Mouse (Mus musculus) intestine, embryonic 16.5 days (tissue): ENCODE measurements at regions not wholly inside any gene's neighbourhood (a gene's known extent, or its start where the extent isn't known, plus 50 kb on each side); places are given as distances from the start of the nearest gene placed in this dataset.

Experiments
- ATAC-seq: fragments of 200-750 bp; cut with Nextera tagmentation; 2 replicates; pipeline ENCODE4 v1.8.0; 2017; ENCODE audit warnings: moderate TSS enrichment, moderate library complexity
- H3K27ac ChIP-seq: fragments of 300-500 bp; sonication (generic); 2 replicates; pipeline ENCODE4 v1.5.1; 2014; ENCODE audit warnings: mild to moderate bottlenecking, low read length
- H3K27me3 ChIP-seq: fragments of 300-500 bp; sonication (generic); replicated peaks from 2 replicates; pipeline ENCODE4 v1.6.1; 2014; ENCODE audit warnings: low read length, control low read depth, mixed read lengths; ENCODE audit not compliant: control insufficient read depth, insufficient read depth
- H3K36me3 ChIP-seq: fragments of 300-500 bp; sonication (generic); 2 replicates; pipeline ENCODE4 v1.6.1; 2014; ENCODE audit warnings: low read length, control low read depth; ENCODE audit not compliant: control insufficient read depth, insufficient read depth
- H3K4me1 ChIP-seq: fragments of 300-500 bp; sonication (generic); 2 replicates; pipeline ENCODE4 v1.6.1; 2014; ENCODE audit warnings: low read length, control low read depth, mixed read lengths; ENCODE audit not compliant: control insufficient read depth, insufficient read depth
- H3K4me2 ChIP-seq: fragments of 300-500 bp; sonication (generic); 2 replicates; pipeline ENCODE4 v1.6.1; 2014; ENCODE audit warnings: low read depth, low read length, control low read depth
- H3K4me3 ChIP-seq: fragments of 300-500 bp; sonication (generic); 2 replicates; pipeline ENCODE4 v1.5.1; 2014; ENCODE audit warnings: mild to moderate bottlenecking, low read length
- H3K9ac ChIP-seq: fragments of 300-500 bp; sonication (generic); 2 replicates; pipeline ENCODE4 v1.6.1; 2014; ENCODE audit warnings: low read depth, low read length
- H3K9me3 ChIP-seq: fragments of 300-500 bp; sonication (generic); 2 replicates; pipeline ENCODE4 v1.6.1; 2016; ENCODE audit warnings: low read length, control low read depth; ENCODE audit not compliant: control insufficient read depth
- WGBS: fragments of 180-500 bp; shearing (Covaris S2); extraction: QIAGEN DNeasy Blood & Tissue Kit; methylation state at CpG from one replicate; pipeline ENCODE4 v1.1.7; 2014; 5-methylcytosine and 5-hydroxymethylcytosine counted together

- ATAC-seq, result no peak
- Histone ChIP-seq H3K9me3 (no peaks in the 10 kb centered on the region), H3K36me3 (no peaks in the 10 kb centered on the region), H3K4me1 (no peaks in the 10 kb centered on the region), H3K27ac (no peak overlapping the region), H3K27me3 (no peaks in the 10 kb centered on the region), H3K4me3 (no peak overlapping the region), H3K4me2 (no peak overlapping the region), H3K9ac (no peak overlapping the region)
- WGBS, result 50% methylated on average over 7 of the region's 7 CpGs
Measured at GRCm38 (mm10) chr2:128217784-128218467, 92.1 kb downstream of the Bcl2l11 start.

GRCm38 (mm10) chr2:128218961-128219360 is 93.1 kb downstream of the Bcl2l11 start:
- Histone ChIP-seq H3K4me3 (no peak overlapping the region), H3K9ac (no peak overlapping the region), H3K27me3 (no peaks in the 10 kb centered on the region), H3K9me3 (no peaks in the 10 kb centered on the region), H3K36me3 (no peaks in the 10 kb centered on the region), H3K4me1 (no peaks in the 10 kb centered on the region), H3K27ac (no peak overlapping the region), H3K4me2 (no peak overlapping the region)
- 74% methylated on average over 4 of the region's 4 CpGs for WGBS
- ATAC-seq, result no peak

GRCm38 (mm10) chr2:128221055-128221454 is 95.2 kb downstream of the Bcl2l11 start:
- WGBS, result 70% methylated on average over 1 of the region's 1 CpGs
- Histone ChIP-seq H3K27ac (no peak overlapping the region), H3K27me3 (no peaks in the 10 kb centered on the region), H3K4me1 (no peaks in the 10 kb centered on the region), H3K9me3 (no peaks in the 10 kb centered on the region), H3K4me2 (no peak overlapping the region), H3K4me3 (no peak overlapping the region), H3K9ac (no peak overlapping the region), H3K36me3 (no peaks in the 10 kb centered on the region)
- no peak for ATAC-seq

GRCm38 (mm10) chr2:128221657-128222056 is 95.8 kb downstream of the Bcl2l11 start:
- Histone ChIP-seq H3K4me2 (no peak overlapping the region), H3K4me1 (no peaks in the 10 kb centered on the region), H3K9me3 (no peaks in the 10 kb centered on the region), H3K27me3 (no peaks in the 10 kb centered on the region), H3K4me3 (no peak overlapping the region), H3K27ac (no peak overlapping the region), H3K36me3 (no peaks in the 10 kb centered on the region), H3K9ac (no peak overlapping the region)
- WGBS, result 90% methylated on average over 4 of the region's 4 CpGs
- ATAC-seq, result no peak

GRCm38 (mm10) chr2:128226465-128227047 is 100.7 kb downstream of the Bcl2l11 start:
- no peak for ATAC-seq
- H3K4me2 ChIP-seq, result no peak overlapping the region
- H3K4me3 ChIP-seq, result no peak overlapping the region
- no peak overlapping the region for H3K27ac ChIP-seq
- H3K9ac ChIP-seq, result no peak overlapping the region
- H3K9me3 ChIP-seq, result no peaks in the 10 kb centered on the region
- WGBS, result 96% methylated on average over 9 of the region's 9 CpGs
- no peaks in the 10 kb centered on the region for H3K4me1 ChIP-seq
- no peaks in the 10 kb centered on the region for H3K36me3 ChIP-seq
- no peaks in the 10 kb centered on the region for H3K27me3 ChIP-seq

- Histone ChIP-seq H3K36me3 (no peaks in the 10 kb centered on the region), H3K9ac (no peak overlapping the region), H3K4me1 (peaks cover 8% of the 10 kb centered on the region; the same call in 1 of the 2 replicates), H3K4me3 (no peak overlapping the region), H3K27ac (no peak overlapping the region), H3K27me3 (no peaks in the 10 kb centered on the region), H3K4me2 (no peak overlapping the region), H3K9me3 (no peaks in the 10 kb centered on the region)
- 89% methylated on average over 4 of the region's 4 CpGs for WGBS
- ATAC-seq, result no peak
Measured at GRCm38 (mm10) chr2:128229730-128230129, 103.9 kb downstream of the Bcl2l11 start.

- peaks cover 8% of the 10 kb centered on the region; the same call in 1 of the 2 replicates for H3K4me1 ChIP-seq
- no peak overlapping the region for H3K4me3 ChIP-seq
- H3K4me2 ChIP-seq, result no peak overlapping the region
- no peak overlapping the region for H3K27ac ChIP-seq
- no peaks in the 10 kb centered on the region for H3K9me3 ChIP-seq
- H3K36me3 ChIP-seq, result no peaks in the 10 kb centered on the region
- no peak overlapping the region for H3K9ac ChIP-seq
- no peak for ATAC-seq
- 87% methylated on average over 4 of the region's 4 CpGs for WGBS
- no peaks in the 10 kb centered on the region for H3K27me3 ChIP-seq
Measured at GRCm38 (mm10) chr2:128230921-128231320, 105.1 kb downstream of the Bcl2l11 start.

- peaks cover 8% of the 10 kb centered on the region; the same call in 1 of the 2 replicates for H3K4me1 ChIP-seq
- H3K27me3 ChIP-seq, result no peaks in the 10 kb centered on the region
- no peaks in the 10 kb centered on the region for H3K9me3 ChIP-seq
- no peak overlapping the region for H3K9ac ChIP-seq
- ATAC-seq, result no peak
- H3K27ac ChIP-seq, result no peak overlapping the region
- no peak overlapping the region for H3K4me2 ChIP-seq
- H3K36me3 ChIP-seq, result no peaks in the 10 kb centered on the region
- H3K4me3 ChIP-seq, result no peak overlapping the region
- 86% methylated on average over 3 of the region's 3 CpGs for WGBS
Measured at GRCm38 (mm10) chr2:128231338-128231737, 105.5 kb downstream of the Bcl2l11 start.

GRCm38 (mm10) chr2:128232027-128232426 is 106.2 kb downstream of the Bcl2l11 start:
- WGBS, result 85% methylated on average over 3 of the region's 3 CpGs

More at GRCm38 (mm10) chr2:128232027-128232426, 106.2 kb downstream of the Bcl2l11 start:
- no peaks in the 10 kb centered on the region for H3K9me3 ChIP-seq
- H3K4me1 ChIP-seq, result peaks cover 8% of the 10 kb centered on the region; the same call in 1 of the 2 replicates
- H3K4me2 ChIP-seq, result no peak overlapping the region
- H3K4me3 ChIP-seq, result no peak overlapping the region
- H3K27me3 ChIP-seq, result no peaks in the 10 kb centered on the region
- H3K9ac ChIP-seq, result no peak overlapping the region
- no peak overlapping the region for H3K27ac ChIP-seq
- ATAC-seq, result no peak
- no peaks in the 10 kb centered on the region for H3K36me3 ChIP-seq
